Mouse (Mus musculus): Measurements from ENCODE around the gene Lair1. TPM values are rescaled to one million over a fixed set of nuclear protein-coding genes. Genes with fewer than 3 reads are reported as not detected.

Gene Lair1
- polyA plus RNA-seq, 1 experiment from 2014 or later: 0.16 TPM

DNA sequence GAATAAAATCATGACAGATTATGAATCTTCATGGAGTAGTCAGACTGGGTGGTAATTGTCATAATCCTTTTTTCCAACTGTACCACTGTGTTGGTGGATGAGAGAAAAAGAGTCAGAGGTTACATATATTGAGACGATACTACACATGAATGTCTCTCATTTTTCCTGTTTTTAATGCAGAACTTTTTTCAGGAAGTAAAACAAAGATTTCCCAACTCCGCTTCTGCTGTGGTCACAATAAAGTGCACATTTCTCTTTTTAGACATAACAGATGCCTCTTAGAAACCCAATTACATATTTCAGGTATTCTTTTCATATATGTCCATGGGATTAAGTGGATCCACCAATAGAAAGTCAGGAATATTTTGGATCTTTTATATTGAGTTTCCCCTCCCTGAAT is 101.0 kb downstream of the Lair1 start:
- no peak overlapping the region for H3K9ac ChIP-seq
- H3K4me3 ChIP-seq (ENCODE audit: low read depth, low read length): no peak overlapping the region
- H3K4me1 ChIP-seq (ENCODE audit: insufficient read depth): no peaks in the 10 kb centered on the region
- H3K36me3 ChIP-seq (ENCODE audit: insufficient read depth): no peaks in the 10 kb centered on the region
- no peak for TF ChIP-seq CTCF (IDR thresholded peaks at IDR 0.05; ENCODE audit: low read depth)
- no peaks in the 10 kb centered on the region for H3K27me3 ChIP-seq (ENCODE audit: insufficient read depth, low read length)
- no peak overlapping the region for H3K27ac ChIP-seq (ENCODE audit: low read depth)
- H3K4me2 ChIP-seq: no peak overlapping the region
- DNase-seq (no peak), ATAC-seq (ENCODE audit: insufficient read depth) (no peak)
- H3K9me3 ChIP-seq (ENCODE audit: low read depth, low read length): no peaks in the 10 kb centered on the region
- WGBS: 77% methylated on average over 2 of the region's 2 CpGs

DNA sequence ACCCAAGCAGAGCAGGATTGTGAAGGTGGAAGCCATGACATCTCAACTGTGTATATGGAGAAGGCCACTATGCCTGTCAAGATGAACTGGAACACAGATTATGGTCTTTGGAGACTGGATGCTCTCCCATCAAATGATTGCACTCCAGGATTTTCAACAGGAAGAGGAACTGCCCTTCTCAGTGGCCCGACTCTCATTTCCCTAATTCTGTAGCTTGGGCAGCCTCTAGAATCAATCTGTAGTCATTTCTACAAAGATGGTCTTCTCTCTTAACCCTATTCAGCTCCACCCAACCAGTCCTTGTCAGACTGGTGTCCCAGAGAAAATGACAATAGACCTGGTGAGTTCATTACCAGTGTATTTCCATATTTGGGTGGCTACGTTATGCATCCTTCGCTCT is 105.6 kb downstream of the Lair1 start:
- no peak for ATAC-seq (ENCODE audit: insufficient read depth)
- Histone ChIP-seq H3K27me3 (ENCODE audit: insufficient read depth, low read length) (no peaks in the 10 kb centered on the region), H3K4me2 (no peak overlapping the region), H3K9ac (no peak overlapping the region), H3K9me3 (ENCODE audit: low read depth, low read length) (no peaks in the 10 kb centered on the region), H3K27ac (ENCODE audit: low read depth) (no peak overlapping the region), H3K36me3 (ENCODE audit: insufficient read depth) (no peaks in the 10 kb centered on the region), H3K4me3 (ENCODE audit: low read depth, low read length) (no peak overlapping the region), H3K4me1 (ENCODE audit: insufficient read depth) (no peaks in the 10 kb centered on the region)
- TF ChIP-seq CTCF (IDR thresholded peaks at IDR 0.05; ENCODE audit: low read depth): no peak
- WGBS: 78% methylated on average over 3 of the region's 3 CpGs
- no peak for DNase-seq

Other genes with a start within 250 kb of the Lair1 start
- gene Gm15448, start 237.5 kb downstream of the Lair1 start, polyA plus RNA-seq (2014; fragmentation: Nextera tagmentation; extraction: Ambion mirVana): not detected in 2 replicates
- 0.50 and 0.58 TPM in 2 replicates for gene Pira2, start 218.2 kb downstream of the Lair1 start, polyA plus RNA-seq (2014; fragmentation: Nextera tagmentation; extraction: Ambion mirVana)
- gene Gm14548, start 165.1 kb downstream of the Lair1 start, polyA plus RNA-seq (2014; fragmentation: Nextera tagmentation; extraction: Ambion mirVana): 0.41 TPM in 1 of 2 replicates, not detected in the other
- 0.18 and 0.26 TPM in 2 replicates for gene Lilra6, start 147.7 kb downstream of the Lair1 start, polyA plus RNA-seq (2014; fragmentation: Nextera tagmentation; extraction: Ambion mirVana)
- gene Ttyh1, start 56.2 kb upstream of the Lair1 start, polyA plus RNA-seq (2014; fragmentation: Nextera tagmentation; extraction: Ambion mirVana): 2.1 and 2.6 TPM in 2 replicates
- gene Leng8, start 73.8 kb upstream of the Lair1 start, polyA plus RNA-seq (2014; fragmentation: Nextera tagmentation; extraction: Ambion mirVana): 44.6 and 51.2 TPM in 2 replicates
- gene Leng9, start 87.2 kb upstream of the Lair1 start, polyA plus RNA-seq (2014; fragmentation: Nextera tagmentation; extraction: Ambion mirVana): 2.3 and 2.6 TPM in 2 replicates
- 33.3 and 37.5 TPM in 2 replicates for gene Cdc42ep5, start 101.7 kb upstream of the Lair1 start, polyA plus RNA-seq (2014; fragmentation: Nextera tagmentation; extraction: Ambion mirVana)
- not detected in 2 replicates for gene Lilra5, start 174.6 kb upstream of the Lair1 start, polyA plus RNA-seq (2014; fragmentation: Nextera tagmentation; extraction: Ambion mirVana)

Measured in lung, embryonic 14.5 days (tissue).